Mouse (Mus musculus) neural tube, embryonic 13.5 days (tissue): ENCODE results near the gene Tent2. TPM values are rescaled to one million over a fixed set of nuclear protein-coding genes. Genes with fewer than 3 reads are reported as not detected.

Experiments
- ATAC-seq: fragments of 200-750 bp; cut with Nextera tagmentation; 2 replicates; pipeline ENCODE4 v1.8.0; 2017; ENCODE audit warnings: low read depth, mild to moderate bottlenecking, moderate TSS enrichment, moderate library complexity
- H3K27ac ChIP-seq: fragments of 300-500 bp; sonication (generic); replicated peaks from 2 replicates; pipeline ENCODE4 v1.5.1; 2015; ENCODE audit warnings: moderate library complexity, mild to moderate bottlenecking, inconsistent platforms
- H3K27me3 ChIP-seq: fragments of 300-500 bp; sonication (generic); 2 replicates; pipeline ENCODE4 v1.6.1; 2015; ENCODE audit warnings: mild to moderate bottlenecking, inconsistent platforms
- H3K36me3 ChIP-seq: fragments of 300-500 bp; sonication (generic); 2 replicates; pipeline ENCODE4 v1.6.1; 2015; ENCODE audit warnings: mild to moderate bottlenecking, inconsistent platforms
- H3K4me1 ChIP-seq: fragments of 300-500 bp; sonication (generic); replicated peaks from 2 replicates; pipeline ENCODE4 v1.6.1; 2015; ENCODE audit warnings: inconsistent platforms
- H3K4me2 ChIP-seq: fragments of 300-500 bp; sonication (generic); 2 replicates; pipeline ENCODE4 v1.6.1; 2015; ENCODE audit warnings: inconsistent platforms, mild to moderate bottlenecking, moderate library complexity
- H3K4me3 ChIP-seq: fragments of 300-500 bp; sonication (generic); 2 replicates; pipeline ENCODE4 v1.5.1; 2015; ENCODE audit warnings: mild to moderate bottlenecking, inconsistent platforms
- H3K9ac ChIP-seq: fragments of 300-500 bp; sonication (generic); 2 replicates; pipeline ENCODE4 v1.6.1; 2015; ENCODE audit warnings: moderate library complexity, mild to moderate bottlenecking, inconsistent platforms
- H3K9me3 ChIP-seq: fragments of 300-500 bp; sonication (generic); 2 replicates; pipeline ENCODE4 v1.6.1; 2016; ENCODE audit warnings: inconsistent platforms
- WGBS: fragments of 180-500 bp; shearing (Covaris S2); methylation state at CpG from one replicate; pipeline ENCODE4 v1.1.7; 2015; 5-methylcytosine and 5-hydroxymethylcytosine counted together
- polyA plus RNA-seq: library from polyadenylated mRNA; unstranded; fragments of >200 nt; fragmentation: Nextera tagmentation; extraction: Ambion mirVana; gene quantifications from 2 replicates; pipeline ENCODE4 v1.2.1, GENCODE M21; 2015

Gene Tent2
- polyA plus RNA-seq, 1 experiment from 2014 or later: 43.3 TPM

DNA sequence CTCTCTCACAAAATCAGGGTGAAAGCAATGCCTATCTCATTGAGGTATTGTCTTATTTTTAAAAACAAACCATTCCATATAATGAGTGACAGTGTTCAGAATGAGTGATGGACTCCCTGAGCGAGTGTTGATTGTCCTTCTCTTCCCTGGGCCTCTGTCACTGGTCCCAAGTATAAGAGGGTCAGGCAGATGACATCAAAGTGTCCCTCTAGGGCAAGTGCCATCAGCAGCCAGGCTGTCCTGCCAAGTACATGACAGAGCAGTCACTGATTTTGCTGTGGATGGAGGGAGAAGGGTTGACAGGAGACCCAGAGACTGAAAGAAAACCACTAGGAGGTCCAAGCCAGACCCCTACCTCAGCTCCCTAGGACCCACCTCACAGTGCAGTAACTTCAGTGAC is 55.9 kb downstream of the Tent2 start:
- no peaks in the 10 kb centered on the region for H3K4me1 ChIP-seq
- H3K27ac ChIP-seq: no peak overlapping the region
- no peak for ATAC-seq
- H3K27me3 ChIP-seq: no peaks in the 10 kb centered on the region
- no peak overlapping the region for H3K9ac ChIP-seq
- 93% methylated on average over 1 of the region's 1 CpGs for WGBS
- H3K4me2 ChIP-seq: no peak overlapping the region
- H3K4me3 ChIP-seq: no peak overlapping the region
- H3K9me3 ChIP-seq: no peaks in the 10 kb centered on the region
- H3K36me3 ChIP-seq: no peaks in the 10 kb centered on the region

DNA sequence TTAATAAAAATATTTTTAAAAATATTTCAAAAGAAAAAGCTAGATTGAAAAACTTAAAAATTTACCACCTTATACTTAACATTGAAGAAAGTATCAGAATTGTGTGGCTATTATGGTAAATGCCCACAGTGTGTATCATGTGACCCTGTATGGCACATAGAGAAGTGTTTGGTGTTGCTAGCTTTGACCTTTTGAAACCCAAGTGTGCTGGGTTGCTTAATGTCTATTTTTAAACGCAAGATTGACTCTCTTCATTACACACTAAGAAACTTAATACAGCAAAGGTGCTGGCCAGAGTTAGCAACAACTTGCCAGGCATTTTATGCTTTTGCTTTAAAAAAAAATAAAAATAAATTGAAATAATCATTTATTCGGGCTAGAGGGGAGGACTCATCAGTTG is 56.7 kb downstream of the Tent2 start:
- Histone ChIP-seq H3K4me3 (no peak overlapping the region), H3K27ac (no peak overlapping the region), H3K4me2 (no peak overlapping the region), H3K4me1 (no peaks in the 10 kb centered on the region), H3K27me3 (no peaks in the 10 kb centered on the region), H3K36me3 (no peaks in the 10 kb centered on the region), H3K9ac (no peak overlapping the region), H3K9me3 (no peaks in the 10 kb centered on the region)
- ATAC-seq: no peak
- 93% methylated on average over 2 of the region's 2 CpGs for WGBS

- Histone ChIP-seq H3K4me1 (no peaks in the 10 kb centered on the region), H3K9me3 (no peaks in the 10 kb centered on the region), H3K4me3 (no peak overlapping the region), H3K27me3 (no peaks in the 10 kb centered on the region), H3K27ac (no peak overlapping the region), H3K4me2 (no peak overlapping the region), H3K9ac (no peak overlapping the region), H3K36me3 (no peaks in the 10 kb centered on the region)
- 86% methylated on average over 3 of the region's 3 CpGs for WGBS
- no peak for ATAC-seq
Measured at GRCm38 (mm10) chr13:93130674-93131073, 61.5 kb downstream of the Tent2 start.

GRCm38 (mm10) chr13:93128961-93129360 is 63.2 kb downstream of the Tent2 start:
- Histone ChIP-seq H3K9me3 (no peaks in the 10 kb centered on the region), H3K4me3 (no peak overlapping the region), H3K27ac (0 out of 2 replicates have a peak overlapping the region, but pooled peaks have one; percentile 14), H3K9ac (no peak overlapping the region), H3K27me3 (no peaks in the 10 kb centered on the region), H3K36me3 (no peaks in the 10 kb centered on the region), H3K4me2 (no peak overlapping the region), H3K4me1 (no peaks in the 10 kb centered on the region)
- peak; percentile 61 for ATAC-seq
- 55% methylated on average over 5 of the region's 5 CpGs for WGBS

DNA sequence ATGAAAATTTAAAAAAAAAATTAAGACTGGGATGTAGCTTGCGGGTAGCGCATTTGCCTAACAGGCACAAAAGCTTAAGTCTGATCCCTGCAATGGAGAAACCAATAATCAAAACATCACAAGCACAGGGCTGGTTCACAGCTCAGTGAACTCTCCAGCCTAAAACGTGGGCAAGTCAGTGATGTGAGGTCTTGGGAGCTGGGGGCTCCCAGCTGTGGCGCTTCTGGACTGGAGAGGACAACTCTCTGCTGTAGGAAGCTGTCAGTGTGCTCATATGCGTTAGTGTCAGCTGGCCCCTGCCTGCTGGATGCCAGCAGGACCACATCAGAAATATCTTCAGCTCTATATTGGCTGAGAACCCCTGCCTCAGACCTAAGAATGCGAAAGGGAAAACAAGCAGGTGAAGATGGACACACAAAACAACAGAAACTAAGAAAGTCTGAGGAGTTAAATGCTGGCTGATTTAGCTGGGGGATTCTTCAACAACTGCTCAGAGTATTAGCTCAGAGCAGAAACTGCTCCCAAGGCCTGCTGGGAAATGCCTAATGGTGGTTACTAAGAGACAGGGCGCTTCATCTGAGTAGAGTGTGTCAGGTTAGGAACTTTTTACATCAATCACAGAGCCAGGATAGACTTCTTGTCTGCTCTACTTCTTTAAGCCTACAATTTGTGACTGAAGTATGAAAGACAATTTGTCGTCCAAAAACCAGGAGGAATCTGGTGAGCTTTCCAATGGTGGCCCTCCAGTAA is 63.9 kb downstream of the Tent2 start:
- no peaks in the 10 kb centered on the region for H3K27me3 ChIP-seq
- H3K27ac ChIP-seq: peak overlapping the region; percentile 15; the same call in 1 of the 2 replicates
- no peak for ATAC-seq
- no peak overlapping the region for H3K4me2 ChIP-seq
- H3K36me3 ChIP-seq: no peaks in the 10 kb centered on the region
- H3K9ac ChIP-seq: no peak overlapping the region
- 69% methylated on average over 8 of the region's 8 CpGs for WGBS
- H3K4me3 ChIP-seq: no peak overlapping the region
- no peaks in the 10 kb centered on the region for H3K4me1 ChIP-seq
- no peaks in the 10 kb centered on the region for H3K9me3 ChIP-seq

DNA sequence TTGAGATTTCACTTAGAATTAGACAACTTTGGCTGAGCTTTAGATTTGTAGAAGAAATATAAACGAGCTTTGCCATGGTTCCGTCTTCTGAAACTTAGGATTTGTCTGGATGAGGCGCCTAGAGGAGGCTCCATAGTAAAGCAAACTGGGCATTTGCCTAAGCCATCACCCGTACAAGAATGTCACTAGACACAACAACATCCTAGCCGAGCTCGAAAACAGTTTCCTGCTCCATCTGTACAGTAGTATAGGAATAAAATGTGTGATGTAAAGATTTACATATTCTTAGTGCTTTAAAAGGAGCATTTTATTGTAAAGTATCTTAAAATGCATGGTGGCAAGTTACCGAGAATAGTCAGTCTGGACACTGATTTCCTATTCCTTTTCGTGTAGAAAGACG is 69.9 kb downstream of the Tent2 start:
- 93% methylated on average over 9 of the region's 9 CpGs for WGBS
- Histone ChIP-seq H3K4me1 (no peaks in the 10 kb centered on the region), H3K9ac (no peak overlapping the region), H3K36me3 (no peaks in the 10 kb centered on the region), H3K4me2 (no peak overlapping the region), H3K4me3 (no peak overlapping the region), H3K27me3 (no peaks in the 10 kb centered on the region), H3K9me3 (no peaks in the 10 kb centered on the region), H3K27ac (no peak overlapping the region)
- no peak for ATAC-seq

- 27% methylated on average over 7 of the region's 7 CpGs for WGBS
- Histone ChIP-seq H3K4me2 (no peak overlapping the region), H3K4me1 (no peaks in the 10 kb centered on the region), H3K9ac (no peak overlapping the region), H3K27me3 (no peaks in the 10 kb centered on the region), H3K9me3 (no peaks in the 10 kb centered on the region), H3K4me3 (no peak overlapping the region), H3K27ac (no peak overlapping the region), H3K36me3 (no peaks in the 10 kb centered on the region)
- ATAC-seq: no peak
Measured at GRCm38 (mm10) chr13:93117241-93117640, 74.9 kb downstream of the Tent2 start.

GRCm38 (mm10) chr13:93102340-93103090 is 89.7 kb downstream of the Tent2 start:
- WGBS: 67% methylated on average over 4 of the region's 4 CpGs
- no peak overlapping the region for H3K9ac ChIP-seq
- H3K27ac ChIP-seq: no peak overlapping the region
- H3K4me1 ChIP-seq: no peaks in the 10 kb centered on the region
- no peak overlapping the region for H3K4me3 ChIP-seq
- no peaks in the 10 kb centered on the region for H3K27me3 ChIP-seq
- no peak overlapping the region for H3K4me2 ChIP-seq
- H3K9me3 ChIP-seq: no peaks in the 10 kb centered on the region
- ATAC-seq: no peak
- no peaks in the 10 kb centered on the region for H3K36me3 ChIP-seq

GRCm38 (mm10) chr13:93098596-93098995 is 93.6 kb downstream of the Tent2 start:
- H3K4me2 ChIP-seq: no peak overlapping the region
- no peak overlapping the region for H3K4me3 ChIP-seq
- no peak for ATAC-seq
- no peaks in the 10 kb centered on the region for H3K36me3 ChIP-seq
- no peaks in the 10 kb centered on the region for H3K9me3 ChIP-seq
- H3K9ac ChIP-seq: no peak overlapping the region
- no peak overlapping the region for H3K27ac ChIP-seq
- 80% methylated on average over 3 of the region's 3 CpGs for WGBS
- H3K27me3 ChIP-seq: no peaks in the 10 kb centered on the region
- H3K4me1 ChIP-seq: no peaks in the 10 kb centered on the region

DNA sequence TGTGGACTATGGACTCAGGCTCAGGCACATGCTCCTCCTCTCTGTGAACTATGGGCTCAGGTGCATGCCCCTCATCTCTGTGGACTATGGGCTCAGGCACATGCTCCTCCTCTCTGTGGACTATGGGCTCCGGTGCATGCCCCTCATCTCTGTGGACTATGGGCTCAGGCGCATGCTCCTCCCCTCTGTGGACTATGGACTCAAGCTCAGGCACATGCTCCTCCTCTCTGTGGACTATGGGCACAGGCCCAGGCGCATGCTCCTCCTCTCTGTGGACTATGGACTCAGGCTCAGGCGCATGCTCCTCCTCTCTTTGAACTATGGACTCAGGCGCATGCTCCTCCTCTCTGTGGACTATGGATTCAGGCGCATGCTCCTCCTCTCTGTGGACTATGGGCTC is 95.5 kb downstream of the Tent2 start:
- no peak for ATAC-seq
- no peaks in the 10 kb centered on the region for H3K27me3 ChIP-seq
- H3K9me3 ChIP-seq: no peaks in the 10 kb centered on the region
- H3K4me2 ChIP-seq: no peak overlapping the region
- H3K27ac ChIP-seq: no peak overlapping the region
- H3K36me3 ChIP-seq: no peaks in the 10 kb centered on the region
- H3K9ac ChIP-seq: no peak overlapping the region
- WGBS: 96% methylated on average over 6 of the region's 6 CpGs
- H3K4me3 ChIP-seq: no peak overlapping the region
- H3K4me1 ChIP-seq: no peaks in the 10 kb centered on the region
